Mouse (Mus musculus) neural tube, embryonic 10.5 days (tissue): ENCODE measurements around the gene Dnajc27.

Experiments
- DNase-seq: peaks from one replicate; pipeline ENCODE4 v3.0.0-alpha.2; 2017; ENCODE audit warnings: low spot score; ENCODE audit errors: extremely low spot score

Dnajc27 gene

DNA sequence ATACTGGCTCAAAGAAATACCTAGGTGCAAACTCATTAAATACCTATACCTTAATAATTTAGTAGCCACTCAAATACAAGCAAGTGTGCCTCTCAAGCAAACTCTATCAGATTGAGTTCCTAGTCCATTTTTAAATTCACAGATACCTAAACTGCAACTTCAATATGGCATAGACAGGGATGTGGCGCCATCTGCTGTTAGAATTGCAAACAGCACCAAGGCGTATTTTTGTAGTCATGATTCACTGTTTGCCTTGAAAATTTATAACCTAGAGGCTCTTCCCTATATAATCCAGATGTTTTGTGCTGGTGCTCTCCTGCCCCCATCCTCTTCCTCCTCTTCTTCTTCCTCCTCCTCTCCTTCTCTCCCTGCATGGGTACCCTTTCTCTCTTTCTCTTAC lies 2.1 kb upstream of the Dnajc27 start:
- DNase-seq = peak; percentile 83

DNA sequence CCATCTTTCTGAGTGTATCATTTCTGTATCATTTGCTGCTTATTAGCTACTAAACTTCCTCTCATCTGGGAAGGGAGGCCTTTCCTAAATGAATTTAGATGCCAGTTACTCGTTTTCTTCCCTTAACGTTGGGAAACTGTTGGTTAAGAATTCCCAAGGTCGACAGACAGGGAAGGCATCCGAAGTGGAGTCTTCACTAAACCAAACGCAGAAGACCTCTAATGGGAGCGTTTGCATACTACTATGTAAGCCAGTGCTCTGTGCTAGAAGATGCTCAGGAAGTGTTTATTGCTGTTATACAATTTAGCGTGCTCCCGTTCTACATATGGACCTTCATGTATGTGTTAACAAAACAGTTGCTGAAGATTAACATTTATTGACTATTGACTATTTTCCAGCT lies 1.1 kb downstream of the Dnajc27 start:
- DNase-seq = no peak

DNA sequence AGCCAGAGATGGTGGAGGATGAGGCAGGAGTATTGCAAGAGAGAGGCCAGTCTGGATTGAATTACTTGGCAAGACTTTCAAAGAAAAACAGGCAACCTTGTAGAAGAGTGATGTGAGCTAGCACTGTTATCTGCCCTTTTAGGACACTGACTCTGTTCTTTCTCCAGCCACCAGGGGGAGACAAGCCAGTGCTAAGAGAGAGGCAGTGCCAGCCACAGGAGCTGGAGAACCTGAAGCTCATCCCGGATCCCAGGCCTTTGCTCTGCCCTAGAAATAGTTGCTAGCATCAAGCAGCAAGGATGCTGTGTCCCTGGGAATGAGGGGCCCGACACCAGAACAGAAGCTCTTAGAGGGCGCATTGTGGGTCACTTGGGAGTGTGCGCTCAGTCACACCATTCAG lies 25.0 kb downstream of the Dnajc27 start:
- DNase-seq = peak; percentile 69

DNA sequence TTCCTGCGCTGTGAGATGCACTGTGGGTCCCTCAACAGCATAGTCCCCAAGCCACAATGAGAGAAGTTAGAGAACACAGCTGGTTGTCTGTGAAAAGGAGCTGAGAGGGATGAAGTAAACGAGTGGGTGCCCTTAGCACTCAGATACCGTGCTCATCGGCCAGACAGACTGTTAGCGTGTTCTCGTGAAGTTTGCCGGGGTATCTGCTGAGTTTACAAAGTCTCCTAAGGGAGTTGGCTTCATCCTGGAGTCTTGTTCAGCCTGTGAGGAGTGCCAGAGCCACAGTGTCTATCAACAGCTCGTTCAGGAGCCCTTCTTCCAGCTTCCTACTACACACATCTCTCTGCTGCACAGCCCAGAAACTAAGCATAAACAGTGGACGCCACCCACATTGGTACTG lies 33.7 kb downstream of the Dnajc27 start:
- DNase-seq = no peak

DNA sequence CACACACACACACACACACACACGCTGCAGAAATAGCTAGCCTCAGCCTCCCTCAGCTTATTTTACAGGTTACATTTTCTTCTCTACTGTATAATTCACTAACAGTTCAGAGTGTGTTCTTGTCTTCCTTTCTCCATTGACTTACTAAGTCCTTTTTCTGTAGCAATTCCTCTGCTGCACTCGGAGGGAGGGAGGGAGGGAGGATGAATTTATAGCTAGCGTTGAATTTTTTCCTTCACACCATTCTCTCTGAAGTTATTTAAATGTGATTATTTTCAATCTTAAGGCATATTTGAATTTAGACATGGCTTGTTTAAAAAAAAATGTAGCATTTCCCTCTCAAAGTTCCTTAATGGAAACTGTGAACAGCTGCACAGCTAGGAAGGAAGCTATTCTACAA lies 34.8 kb downstream of the Dnajc27 start:
- DNase-seq = no peak

DNA sequence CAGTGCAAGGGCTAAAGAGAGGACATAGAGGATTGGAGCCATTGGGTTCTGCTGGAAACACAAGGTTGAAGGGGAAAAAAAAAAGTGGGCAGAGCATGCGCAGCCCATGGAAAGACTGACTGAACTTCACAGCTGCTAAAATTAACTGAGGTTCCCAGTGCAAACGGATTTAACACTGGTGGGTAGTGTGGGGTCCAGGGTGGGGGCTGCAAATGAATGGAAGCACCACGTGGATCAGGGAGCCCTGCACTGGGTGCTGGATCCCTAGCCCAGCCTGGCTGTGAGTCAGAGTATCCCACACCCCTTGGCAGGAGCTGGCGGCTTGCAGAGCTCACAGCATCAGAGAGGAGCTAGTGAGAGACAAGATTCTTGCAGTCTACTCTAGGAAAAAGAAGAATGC lies 35.2 kb downstream of the Dnajc27 start:
- DNase-seq = no peak

DNA sequence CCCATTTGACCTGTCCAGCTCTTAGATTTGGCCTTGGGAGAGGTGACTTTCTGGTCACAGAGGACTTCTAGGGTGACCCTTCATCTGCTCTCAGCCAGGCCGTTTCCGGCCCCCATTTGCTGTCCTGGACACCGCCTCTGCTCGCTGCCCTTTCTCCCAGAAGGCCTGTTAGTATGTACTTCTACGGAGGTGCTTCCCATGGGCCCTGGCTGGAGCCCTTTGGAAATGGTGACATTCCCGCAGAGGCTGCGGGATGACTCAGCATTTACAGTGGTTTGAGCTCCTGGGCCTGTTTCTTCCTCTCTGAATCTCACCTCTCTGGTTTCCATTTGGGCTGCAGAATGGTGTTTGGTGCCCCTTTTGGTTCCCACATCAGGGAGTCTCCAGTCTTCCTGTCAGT lies 45.0 kb downstream of the Dnajc27 start:
- no peak for DNase-seq

DNA sequence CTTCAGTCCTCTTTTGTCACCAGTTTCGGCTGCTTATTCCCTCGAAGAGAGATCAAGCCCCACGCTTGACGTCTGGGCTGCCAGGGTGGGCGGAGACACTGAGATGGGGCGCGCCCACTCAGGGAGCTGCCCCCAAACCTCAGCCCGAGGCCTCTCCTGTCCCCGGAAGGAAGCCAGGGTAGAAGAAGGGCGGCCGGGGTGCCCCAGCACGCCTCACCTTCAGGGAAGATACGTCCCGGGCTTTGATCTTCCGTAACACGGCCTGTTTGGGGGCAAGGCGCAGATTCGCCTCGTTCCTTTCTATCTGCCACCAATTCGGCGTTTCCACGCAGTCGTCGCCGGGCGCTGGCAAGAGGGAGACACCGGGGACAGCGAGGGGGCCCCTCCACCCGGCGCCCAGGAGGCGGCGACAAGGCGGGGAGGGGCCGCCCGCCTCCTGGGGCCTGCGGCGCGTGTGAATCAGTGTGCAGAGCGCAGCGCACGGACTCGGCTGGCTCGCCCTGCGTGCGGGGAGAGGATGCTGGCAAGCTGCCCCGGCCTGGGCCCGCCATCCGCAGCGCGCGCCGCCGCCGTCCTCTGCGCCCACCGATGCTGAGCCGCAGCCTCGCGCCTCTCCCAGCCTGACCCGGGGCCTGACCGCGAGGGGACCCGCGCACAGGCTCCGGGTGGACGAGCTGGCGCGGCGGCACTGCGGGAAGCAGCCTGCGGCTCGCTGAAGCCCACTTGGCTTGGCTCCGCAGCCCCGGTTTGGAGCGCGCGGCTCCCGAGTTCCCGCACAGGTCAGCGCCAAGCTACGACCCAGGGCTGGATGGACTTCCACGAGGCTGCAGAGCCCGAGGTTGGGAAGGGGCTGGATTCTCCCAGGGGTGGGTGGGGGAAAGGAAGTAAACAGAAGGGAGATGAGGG lies 50.8 kb downstream of the Dnajc27 start, which contains the start of gene Adcy3:
Adcy3 (plus strand) TSS at position 163 of the 906 bp plus-strand sequence.
- DNase-seq = peak; percentile 74

DNA sequence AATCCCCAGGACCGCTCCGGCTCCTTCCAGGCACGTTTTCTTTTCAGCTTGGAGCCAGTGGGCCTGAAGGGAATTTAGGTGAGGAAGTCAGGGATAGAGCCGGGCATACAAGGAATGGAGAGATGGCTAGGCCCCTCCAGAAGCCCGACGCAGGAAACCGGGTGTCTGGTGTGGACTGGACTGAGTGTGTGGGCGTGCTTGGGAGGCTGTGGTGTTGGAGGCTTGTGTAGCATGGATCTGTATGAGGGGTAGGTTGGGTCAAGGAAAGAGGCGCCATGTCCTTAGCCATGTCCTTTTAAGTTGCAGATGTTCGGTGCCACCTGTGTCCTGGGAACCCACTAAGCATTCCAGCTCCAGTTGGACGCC lies 51.4 kb downstream of the Dnajc27 start:
- no peak for DNase-seq

DNA sequence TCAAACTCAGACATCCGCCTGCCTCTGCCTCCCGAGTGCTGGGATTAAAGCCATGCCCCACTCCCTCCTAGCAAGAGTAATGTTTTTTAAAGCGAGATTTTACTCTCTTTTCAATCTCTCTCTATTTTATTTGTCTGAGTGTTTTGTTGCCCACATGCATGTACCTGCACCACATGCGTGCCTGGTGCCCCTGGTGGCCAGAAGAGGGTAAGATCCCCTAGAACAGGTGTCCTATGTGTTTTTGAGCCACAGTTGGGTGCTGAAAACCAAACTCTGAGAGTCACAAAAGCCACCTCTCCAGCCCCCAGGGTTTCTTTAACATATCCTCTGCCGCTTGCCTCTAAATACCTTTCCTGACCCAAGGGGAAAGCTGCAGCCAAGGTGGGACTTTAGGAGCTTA lies 60.8 kb downstream of the Dnajc27 start:
- no peak for DNase-seq

DNA sequence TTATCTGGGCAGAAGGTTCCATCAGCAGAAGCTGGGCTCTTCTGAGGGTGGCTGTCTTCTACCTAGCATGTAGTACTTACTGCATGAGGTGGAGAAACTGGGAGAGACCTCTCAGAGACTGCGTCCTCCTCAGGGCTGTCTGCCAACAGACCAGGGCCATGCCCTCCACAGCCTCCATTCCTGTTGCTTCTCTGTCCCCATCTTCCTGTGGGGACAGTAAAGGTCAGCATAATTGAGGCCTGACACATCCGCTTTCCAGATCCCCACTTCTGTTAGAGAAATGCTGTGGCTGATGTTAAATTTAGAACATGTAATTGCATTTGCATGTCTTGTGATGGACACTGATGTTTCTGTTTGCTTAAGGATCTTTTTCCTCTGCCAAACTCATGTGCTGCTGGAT lies 68.6 kb downstream of the Dnajc27 start:
- no peak for DNase-seq

DNA sequence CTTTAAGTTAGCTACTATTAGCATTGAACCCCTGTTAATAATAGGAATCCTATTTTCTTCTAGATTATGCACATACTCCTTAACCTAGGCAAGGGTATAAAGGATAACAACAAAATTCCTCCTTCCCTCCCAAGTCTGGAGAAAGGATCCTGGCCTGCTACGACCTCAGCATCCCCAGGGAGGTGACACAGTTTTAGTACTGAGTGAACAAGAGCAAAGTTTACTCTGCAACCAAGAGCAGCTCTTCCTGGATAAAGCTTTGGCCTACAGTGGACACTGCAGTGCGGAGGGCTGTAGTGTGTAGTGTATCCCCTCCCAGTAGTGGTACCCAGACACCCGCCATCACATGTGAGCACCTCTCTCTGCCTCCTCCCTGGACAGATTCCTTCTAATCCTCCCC lies 69.6 kb downstream of the Dnajc27 start:
- DNase-seq = no peak

DNA sequence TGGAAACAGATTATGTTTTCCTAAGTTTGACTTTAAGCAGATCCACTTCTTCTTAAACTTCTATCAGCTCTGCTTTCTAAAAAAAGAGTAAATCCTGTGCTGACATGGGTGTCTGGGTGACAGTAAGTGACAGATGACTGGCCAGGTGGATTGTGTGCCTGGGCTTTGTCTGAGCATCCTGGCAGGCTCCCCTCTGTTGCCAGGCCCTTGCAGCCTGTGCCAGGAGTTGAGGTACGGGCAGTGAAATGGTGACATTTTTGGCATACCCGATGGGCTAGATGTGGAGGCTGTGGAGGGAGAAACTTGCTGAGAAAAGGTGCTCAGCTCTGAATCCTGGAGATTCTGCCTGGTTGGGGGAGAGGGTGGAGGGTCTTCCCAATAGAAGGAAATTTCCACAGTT lies 75.1 kb downstream of the Dnajc27 start:
- no peak for DNase-seq

DNA sequence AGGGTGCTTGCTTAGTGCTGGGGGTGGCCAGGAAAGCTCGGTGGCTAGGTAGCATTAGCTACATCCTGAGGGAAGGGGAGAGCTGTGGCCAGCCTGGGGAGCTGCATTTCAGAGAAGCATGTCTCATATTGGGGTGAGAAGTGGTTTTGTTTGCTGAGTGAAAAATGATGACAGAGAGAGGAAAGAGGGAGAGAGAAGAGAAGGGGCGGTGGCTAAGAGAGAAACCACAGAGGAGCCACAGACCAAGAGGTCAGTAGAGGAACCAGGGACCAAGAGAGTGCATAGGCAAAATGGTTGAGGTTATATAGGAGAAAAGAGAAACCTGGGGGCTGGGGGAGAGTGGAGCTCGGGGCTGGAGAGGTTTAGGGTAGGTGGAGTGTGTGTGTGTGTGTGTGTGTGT lies 75.8 kb downstream of the Dnajc27 start:
- no peak for DNase-seq

DNA sequence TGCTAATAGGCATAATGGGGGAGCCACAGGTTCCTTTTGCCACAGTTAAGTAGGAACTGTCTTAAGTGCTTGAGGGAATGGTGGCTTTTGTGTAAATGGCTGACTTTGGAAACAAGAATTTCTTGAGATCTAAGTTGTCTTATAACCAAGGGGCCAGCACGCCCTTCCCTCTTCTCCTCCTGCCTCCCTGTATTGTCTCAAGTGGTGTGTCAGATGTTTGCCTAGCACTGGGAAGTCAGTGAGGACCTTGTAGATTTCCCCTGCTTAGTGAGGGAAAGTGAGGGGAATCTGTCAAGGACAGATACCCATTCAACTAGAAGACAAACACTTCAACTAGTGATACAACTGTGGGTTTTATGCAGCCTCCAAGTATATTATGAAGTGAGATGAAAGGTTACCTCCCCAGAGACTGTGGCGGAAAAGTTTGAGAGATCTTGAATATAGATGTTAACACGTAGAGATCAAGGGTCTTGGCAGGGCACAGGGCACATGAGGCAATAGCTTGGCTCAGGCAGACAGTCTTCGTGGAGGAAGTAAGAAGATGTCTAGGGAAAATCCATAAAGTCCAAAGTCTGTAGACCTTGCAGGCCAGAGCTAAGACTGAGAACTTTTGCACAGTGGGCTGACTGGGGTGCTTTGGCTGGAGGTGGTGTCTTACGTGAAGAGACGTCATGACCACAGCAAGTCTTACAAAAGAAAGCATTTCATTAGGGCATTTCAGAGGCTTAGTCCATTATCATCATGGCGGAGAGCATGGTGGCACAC lies 76.7 kb downstream of the Dnajc27 start:
- no peak for DNase-seq
